Mouse (Mus musculus) heart, postnatal 0 days (tissue): ENCODE data around the gene Serpinb1b.

Source experiments
- CTCF ChIP-seq: IDR thresholded peaks from 2 replicates; pipeline ENCODE4 v1.5.1; 2016; ENCODE audit warnings: antibody characterized with exemption, control low read depth, low read depth
- EP300 ChIP-seq: IDR thresholded peaks from 2 replicates; pipeline ENCODE4 v1.6.1; 2016; ENCODE audit warnings: antibody characterized with exemption, low read depth

DNA sequence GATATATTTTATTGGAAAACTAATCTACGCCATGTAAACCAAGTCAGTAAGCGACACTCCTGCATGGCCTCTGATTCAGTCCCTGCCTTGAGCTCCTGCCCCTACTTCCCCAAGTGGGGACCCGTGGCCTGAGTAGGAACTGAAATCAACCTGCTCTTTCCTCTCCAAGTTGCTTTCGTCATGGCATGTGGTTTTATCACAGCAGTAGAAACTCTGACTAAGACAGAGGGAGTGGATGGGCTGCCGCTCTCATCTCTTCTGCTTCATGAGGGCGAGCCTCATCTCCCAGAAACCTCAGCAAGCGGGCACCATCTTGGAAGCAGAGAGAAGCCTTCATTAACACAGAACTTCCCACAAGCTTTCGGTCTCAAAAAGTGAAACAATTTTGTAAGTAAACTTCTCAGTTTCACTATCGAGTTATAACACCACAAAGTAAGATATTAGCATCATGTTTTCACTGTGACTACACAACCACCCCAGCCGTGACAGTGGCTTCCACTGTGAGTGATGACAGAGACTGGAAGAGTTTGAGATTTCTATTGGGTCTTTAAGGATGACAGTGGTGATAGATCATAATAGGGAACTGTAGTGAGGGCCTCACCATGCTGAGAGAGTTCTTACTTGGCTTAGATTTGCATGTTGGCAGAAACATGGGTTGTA, 1.2 kb upstream of the Serpinb1b start:
- TF ChIP-seq CTCF, result no peak
- no peak for TF ChIP-seq EP300
